Mouse (Mus musculus): ENCODE data around the gene Tcf7l1.

The Tcf7l1 gene

GRCm38 (mm10) chr6:72744144-72744800 is 44.8 kb downstream of the Tcf7l1 start:
- no peak for DNase-seq

- DNase-seq, result no peak
Measured at GRCm38 (mm10) chr6:72743624-72744041, 45.4 kb downstream of the Tcf7l1 start.

GRCm38 (mm10) chr6:72742331-72742730 is 46.7 kb downstream of the Tcf7l1 start:
- no peak for DNase-seq

GRCm38 (mm10) chr6:72740596-72741421 is 48.2 kb downstream of the Tcf7l1 start:
- no peak for DNase-seq

GRCm38 (mm10) chr6:72736872-72737271 is 52.2 kb downstream of the Tcf7l1 start:
- DNase-seq, result no peak

- DNase-seq, result no peak
Measured at GRCm38 (mm10) chr6:72735206-72735605, 53.8 kb downstream of the Tcf7l1 start.

GRCm38 (mm10) chr6:72733375-72733774 is 55.7 kb downstream of the Tcf7l1 start:
- DNase-seq, result no peak

- DNase-seq, result no peak
Measured at GRCm38 (mm10) chr6:72732109-72732508, 56.9 kb downstream of the Tcf7l1 start.

GRCm38 (mm10) chr6:72730560-72730849 is 58.5 kb downstream of the Tcf7l1 start:
- DNase-seq, result peak; percentile 29

GRCm38 (mm10) chr6:72729831-72730559 is 59.1 kb downstream of the Tcf7l1 start:
- no peak for DNase-seq

- DNase-seq, result no peak
Measured at GRCm38 (mm10) chr6:72727826-72728225, 61.2 kb downstream of the Tcf7l1 start.

GRCm38 (mm10) chr6:72724494-72725180 is 64.4 kb downstream of the Tcf7l1 start:
- DNase-seq, result no peak

- DNase-seq, result no peak
Measured at GRCm38 (mm10) chr6:72723731-72724385, 65.2 kb downstream of the Tcf7l1 start.

- DNase-seq, result no peak
Measured at GRCm38 (mm10) chr6:72723143-72723542, 65.9 kb downstream of the Tcf7l1 start.

GRCm38 (mm10) chr6:72720852-72721251 is 68.2 kb downstream of the Tcf7l1 start:
- no peak for DNase-seq

- DNase-seq, result no peak
Measured at GRCm38 (mm10) chr6:72714726-72715125, 74.3 kb downstream of the Tcf7l1 start.

GRCm38 (mm10) chr6:72714250-72714649 is 74.8 kb downstream of the Tcf7l1 start:
- DNase-seq, result no peak

GRCm38 (mm10) chr6:72711508-72712081 is 77.5 kb downstream of the Tcf7l1 start:
- DNase-seq, result no peak

GRCm38 (mm10) chr6:72710897-72711507 is 78.1 kb downstream of the Tcf7l1 start:
- DNase-seq, result no peak

GRCm38 (mm10) chr6:72699467-72700126 is 89.5 kb downstream of the Tcf7l1 start:
- no peak for DNase-seq

GRCm38 (mm10) chr6:72698559-72698958 is 90.5 kb downstream of the Tcf7l1 start:
- DNase-seq, result no peak
